Mouse (Mus musculus): ENCODE data around the gene Fam129c.

Fam129c gene

DNA sequence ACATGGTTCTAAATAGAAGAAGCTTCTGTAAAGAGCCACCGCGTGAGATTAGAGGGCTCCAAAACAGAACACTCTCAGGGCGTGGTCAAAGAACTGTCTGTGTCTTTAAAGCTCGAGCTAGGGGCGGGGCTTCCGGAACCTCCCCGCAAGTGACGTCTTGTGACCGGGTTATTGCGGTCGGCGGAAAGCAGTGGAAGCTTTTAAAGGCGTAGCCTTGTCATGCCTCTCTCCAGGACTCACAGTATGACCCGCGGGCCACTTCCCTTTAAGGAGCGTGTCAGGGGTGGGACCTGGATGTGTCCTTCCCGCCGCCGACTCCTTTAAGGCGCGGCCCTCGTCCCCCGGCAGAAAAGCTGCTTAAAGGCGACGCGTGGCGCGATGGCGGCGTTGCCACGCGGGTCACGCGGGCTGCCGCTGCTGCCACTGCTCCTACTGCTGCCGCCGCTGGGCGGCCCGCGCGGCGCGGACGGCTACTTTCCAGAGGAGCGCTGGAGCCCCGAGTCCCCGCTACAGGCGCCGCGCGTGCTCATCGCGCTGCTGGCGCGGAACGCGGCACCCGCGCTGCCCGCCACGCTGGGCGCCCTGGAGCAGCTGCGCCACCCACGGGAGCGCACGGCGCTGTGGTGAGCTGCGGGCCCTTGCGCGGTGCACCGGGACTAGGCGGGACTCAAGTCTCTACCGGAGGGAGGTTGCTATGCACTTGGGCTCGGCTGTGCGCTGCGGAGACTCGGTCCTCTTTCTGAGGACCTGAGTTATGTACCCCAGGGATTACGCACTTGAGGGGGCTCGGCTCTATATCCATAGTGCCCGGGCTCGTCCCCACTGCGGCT is 13.6 kb downstream of the Fam129c start, which contains the start of gene Colgalt1:
Gene Colgalt1, plus strand, starts transcription at position 177 of the 830 bp plus-strand sequence.
- DNase-seq (ENCODE audit: low spot score), result peak; percentile 80

DNA sequence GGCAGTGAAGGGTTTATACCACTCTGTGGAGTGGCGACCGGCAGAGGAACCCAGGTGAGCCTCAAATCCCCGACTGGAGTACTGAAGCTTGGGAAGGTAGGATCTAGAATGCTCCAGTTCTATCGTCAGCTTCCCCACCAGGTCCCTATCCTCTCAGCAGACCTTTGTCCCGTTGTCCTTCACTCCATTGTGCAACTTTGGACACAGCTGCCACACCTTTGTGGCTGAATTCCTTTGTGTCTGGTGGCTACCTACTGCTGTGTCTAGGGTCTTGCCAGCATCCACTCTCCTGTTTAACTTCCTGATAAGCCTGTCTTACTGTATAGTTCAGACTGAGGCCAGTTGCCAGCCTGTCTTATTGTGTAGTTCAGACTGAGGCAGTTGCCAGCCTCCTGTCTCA is 14.7 kb downstream of the Fam129c start:
- DNase-seq (ENCODE audit: low spot score), result no peak

- DNase-seq (ENCODE audit: low spot score), result no peak
Observed at GRCm38 (mm10) chr8:71613418-71613817, 16.0 kb downstream of the Fam129c start.

- DNase-seq (ENCODE audit: low spot score), result no peak
Observed at GRCm38 (mm10) chr8:71619786-71620185, 22.3 kb downstream of the Fam129c start.

DNA sequence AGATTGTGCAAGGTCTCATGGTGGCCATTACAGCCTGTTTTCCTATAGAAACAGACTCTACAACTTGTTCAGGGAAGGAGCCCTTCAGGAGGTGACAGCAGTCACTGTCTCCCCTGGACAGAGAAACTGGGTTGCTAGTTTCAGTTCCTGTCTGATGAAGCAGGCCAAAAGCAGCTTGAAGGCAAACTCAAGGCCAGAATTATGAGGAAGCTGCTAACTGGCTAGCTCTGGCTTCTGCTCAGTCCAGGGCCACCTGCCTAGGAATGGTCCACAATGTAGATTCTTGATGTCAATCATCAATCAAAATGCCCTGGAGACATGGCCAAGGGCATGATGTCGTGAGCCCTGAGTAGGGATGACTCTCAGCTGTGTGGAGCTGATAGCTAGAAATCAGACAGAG is 27.6 kb downstream of the Fam129c start:
- no peak for DNase-seq (ENCODE audit: low spot score)

- no peak for DNase-seq (ENCODE audit: low spot score)
Observed at GRCm38 (mm10) chr8:71626753-71627152, 29.3 kb downstream of the Fam129c start.

DNA sequence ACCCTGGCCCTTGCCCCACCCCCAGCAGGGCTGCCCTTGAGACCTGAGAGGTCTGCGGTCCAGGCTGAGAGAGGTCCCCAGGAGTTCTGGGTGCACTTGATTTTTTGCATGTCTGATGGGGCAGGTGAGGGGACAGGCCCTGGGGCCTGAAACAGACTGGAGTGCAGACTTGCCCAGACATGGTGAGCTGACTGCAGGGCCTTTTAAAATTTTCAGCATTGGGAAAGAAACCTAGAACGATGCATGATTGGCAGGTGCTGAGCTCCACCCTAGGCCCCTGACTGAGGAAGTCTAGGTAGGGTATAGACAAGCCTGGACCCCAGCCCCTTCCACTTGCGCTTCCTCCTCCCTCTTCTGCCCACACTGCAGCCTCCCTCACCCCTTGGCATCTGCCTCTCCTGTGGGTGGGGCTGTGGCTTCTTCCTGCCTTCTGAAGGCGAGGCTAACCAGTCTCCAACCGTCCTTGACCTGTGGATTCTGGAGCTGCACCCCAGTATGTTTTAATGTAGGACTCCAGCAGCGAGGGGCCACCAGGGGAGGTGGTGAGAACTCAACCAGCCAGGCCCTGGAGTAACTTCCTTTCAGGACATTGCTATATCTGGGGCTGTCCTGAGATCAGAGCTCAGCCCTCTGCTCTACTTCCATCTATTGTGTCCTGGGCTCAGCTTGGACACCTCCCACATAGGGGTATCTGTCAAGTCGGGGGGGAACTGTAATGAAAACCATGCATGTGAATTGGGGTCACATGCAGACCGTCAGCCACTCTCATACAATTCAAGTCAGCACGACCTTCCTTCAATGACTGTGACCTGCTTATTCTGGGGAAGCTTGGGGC is 30.0 kb downstream of the Fam129c start:
- no peak for DNase-seq (ENCODE audit: low spot score)

GRCm38 (mm10) chr8:71628396-71629095 is 31.1 kb downstream of the Fam129c start:
- DNase-seq (ENCODE audit: low spot score), result no peak

DNA sequence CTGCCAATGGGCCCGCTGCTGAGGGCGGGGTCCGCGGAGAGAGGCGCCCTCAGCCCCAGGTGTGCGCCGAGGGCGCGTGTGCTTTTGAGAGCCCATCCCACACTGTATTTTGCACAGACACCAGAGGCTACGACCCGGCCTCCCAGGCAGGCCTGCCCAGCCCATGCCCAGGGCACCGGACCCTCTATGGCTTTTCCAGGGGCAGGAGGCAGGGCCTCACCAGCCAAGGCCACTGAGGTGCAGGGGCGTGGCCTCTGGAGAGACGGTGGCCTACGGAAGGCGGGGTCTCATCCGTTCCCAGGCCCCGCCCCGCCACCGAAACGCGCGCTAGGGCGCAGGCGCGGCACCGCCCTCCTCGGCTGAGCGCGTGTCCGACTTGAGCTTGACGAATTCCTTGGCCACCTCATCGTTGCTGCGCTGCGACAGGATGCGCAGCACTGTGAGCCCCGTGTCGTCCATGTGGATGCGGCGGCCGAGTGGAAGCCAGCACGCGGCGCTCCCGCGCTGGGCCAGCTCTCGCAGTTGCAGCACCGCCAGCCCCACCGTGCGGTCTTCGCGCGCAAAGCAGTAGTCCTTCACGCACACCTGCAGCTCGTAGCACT is 31.7 kb downstream of the Fam129c start:
- DNase-seq (ENCODE audit: low spot score), result peak; percentile 91

DNA sequence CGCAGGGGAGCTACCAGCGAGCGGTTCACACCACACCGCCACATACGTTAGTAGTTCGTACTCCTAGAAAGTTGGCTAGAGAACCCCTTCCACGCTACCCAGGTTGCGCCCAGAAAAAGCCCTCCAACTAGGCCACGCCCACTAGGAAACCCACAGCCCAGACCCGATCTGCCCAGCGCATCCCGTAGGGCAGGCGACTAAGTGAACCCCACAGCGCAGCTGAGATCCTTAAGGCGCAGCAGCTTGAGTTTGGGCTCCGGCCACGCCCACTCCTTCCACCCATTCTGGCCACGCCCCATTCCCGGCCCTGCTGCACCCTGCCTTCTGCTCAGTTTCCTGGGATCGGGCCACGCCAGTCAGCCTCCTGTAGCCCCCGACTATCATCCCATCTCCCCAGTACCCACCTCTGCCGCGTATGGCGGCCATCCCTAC is 32.3 kb downstream of the Fam129c start:
- no peak for DNase-seq (ENCODE audit: low spot score)

DNA sequence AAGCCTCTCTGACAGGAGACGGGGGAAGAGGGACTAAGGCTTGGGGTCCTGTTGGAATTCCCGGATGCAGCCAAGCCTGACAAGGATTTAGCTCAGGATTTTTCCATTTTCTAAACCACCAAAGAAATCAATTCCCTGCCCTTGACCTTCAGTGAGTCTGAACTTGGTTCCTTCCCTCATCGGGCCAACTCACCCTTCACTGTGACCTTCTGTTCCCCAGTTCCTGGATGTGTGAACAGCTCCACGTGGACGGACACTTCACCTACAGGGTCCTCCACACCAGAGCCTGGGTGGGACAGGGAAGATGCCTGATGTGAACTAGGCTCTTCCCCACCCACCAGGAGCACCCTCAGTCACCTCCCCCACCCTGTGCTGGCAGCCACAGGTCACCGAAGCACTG is 33.3 kb downstream of the Fam129c start:
- no peak for DNase-seq (ENCODE audit: low spot score)

DNA sequence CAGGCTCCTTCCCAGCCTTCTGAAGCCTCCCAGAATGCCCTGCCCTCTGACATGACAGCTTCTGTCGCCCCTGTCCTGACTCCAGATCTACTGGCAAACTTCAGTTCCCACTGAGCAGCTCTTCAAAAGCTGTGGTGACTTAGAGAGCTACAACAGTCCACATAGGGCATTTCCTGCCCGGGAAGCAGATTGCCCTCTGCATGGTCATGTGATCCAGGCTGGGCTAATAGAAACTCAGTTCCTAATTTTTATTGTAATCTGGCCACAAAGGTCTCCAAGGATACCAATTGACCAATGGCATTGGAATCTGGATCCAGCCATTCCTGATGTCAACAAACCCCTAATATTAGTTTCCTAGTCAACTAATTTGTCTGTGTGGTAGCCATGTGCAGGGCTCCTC is 34.4 kb downstream of the Fam129c start:
- no peak for DNase-seq (ENCODE audit: low spot score)

- DNase-seq (ENCODE audit: low spot score), result no peak
Observed at GRCm38 (mm10) chr8:71633164-71633563, 35.7 kb downstream of the Fam129c start.

GRCm38 (mm10) chr8:71633981-71634667 is 36.7 kb downstream of the Fam129c start:
- no peak for DNase-seq (ENCODE audit: low spot score)

DNA sequence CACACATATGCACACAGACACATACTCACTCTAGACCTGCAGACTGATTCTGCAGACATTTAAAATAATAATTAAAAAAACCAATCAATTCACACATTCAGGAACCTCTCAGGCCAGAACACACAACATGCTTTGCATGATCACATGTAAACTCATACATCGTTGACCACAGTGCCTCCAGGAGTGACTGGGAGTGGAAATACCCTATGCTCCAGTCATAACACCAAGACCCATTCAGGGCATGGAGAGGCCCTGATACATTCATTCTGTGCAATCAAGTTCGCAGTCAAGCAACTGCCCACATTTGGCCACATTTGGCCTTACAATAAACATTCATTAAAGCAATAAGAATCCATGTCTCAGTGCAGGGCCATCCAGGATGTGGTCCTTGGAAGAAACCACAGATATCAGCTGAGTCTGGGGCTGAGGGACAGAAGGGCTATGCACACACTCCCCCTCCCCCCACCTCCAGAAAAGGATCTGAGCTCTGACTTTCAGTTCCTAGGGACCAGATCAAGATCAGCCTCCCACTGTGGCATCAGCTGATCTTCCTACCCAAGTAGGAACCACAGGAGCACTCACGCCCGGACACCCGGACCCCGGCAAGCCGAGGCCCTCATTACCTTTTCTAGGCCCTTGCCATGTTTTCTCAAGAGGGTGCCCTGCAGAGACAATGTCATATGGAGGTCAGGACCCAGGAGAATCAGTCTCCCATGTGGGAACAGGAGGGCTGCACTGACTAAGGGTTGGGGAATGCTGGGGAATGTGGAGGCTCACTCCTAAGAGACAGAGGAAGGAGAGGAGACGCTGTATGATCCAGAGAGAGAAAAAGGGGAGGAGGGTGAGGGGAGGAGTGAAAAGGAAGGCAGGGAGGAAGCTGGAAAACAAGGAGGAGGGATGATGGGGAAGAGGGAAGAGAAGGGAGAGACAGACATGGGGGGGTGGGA is 40.0 kb downstream of the Fam129c start:
- DNase-seq (ENCODE audit: low spot score), result no peak

DNA sequence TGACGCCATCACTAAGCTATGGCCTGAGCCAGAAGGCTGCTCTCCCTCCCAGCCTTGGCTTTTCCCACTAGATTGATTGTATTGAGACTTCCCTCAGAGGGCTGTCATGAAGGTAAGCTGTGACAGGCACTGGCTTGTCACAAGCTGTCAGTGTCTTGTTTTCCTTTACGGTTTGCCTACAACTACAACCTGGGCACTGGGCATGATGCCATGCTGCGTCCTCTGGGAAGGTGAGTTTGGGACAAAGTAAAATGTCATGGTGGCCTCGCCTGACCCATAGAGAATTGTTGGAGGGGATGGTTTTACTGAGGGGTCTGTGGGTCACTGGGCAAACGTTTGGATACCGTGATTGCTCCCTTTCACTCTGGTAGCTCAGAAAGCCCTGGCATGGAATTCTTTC is 40.9 kb downstream of the Fam129c start:
- DNase-seq (ENCODE audit: low spot score), result no peak

DNA sequence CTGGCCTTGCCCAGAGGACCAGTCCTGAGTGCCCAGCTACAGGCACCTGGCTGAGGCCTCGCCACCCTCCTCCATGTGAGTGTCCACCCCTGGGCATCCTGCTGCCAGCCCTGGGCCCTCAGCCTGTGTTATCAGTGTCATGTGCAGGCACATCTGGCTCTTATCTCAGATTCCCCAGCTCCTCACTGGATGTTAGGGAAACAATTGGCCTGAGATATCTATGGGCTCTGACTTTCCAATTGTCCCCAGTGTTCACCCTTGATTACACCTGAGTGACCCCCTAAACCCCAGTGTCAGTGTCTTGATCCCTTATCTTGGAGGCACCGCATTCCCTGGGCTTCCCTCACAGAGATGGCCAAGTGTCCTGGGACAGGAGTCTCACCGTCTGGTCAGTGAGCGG is 41.9 kb downstream of the Fam129c start:
- no peak for DNase-seq (ENCODE audit: low spot score)

- no peak for DNase-seq (ENCODE audit: low spot score)
Observed at GRCm38 (mm10) chr8:71645510-71645909, 48.1 kb downstream of the Fam129c start.

GRCm38 (mm10) chr8:71654600-71654999 is 57.2 kb downstream of the Fam129c start:
- DNase-seq (ENCODE audit: low spot score), result no peak

All from ovary, postnatal 10 days (tissue).